10 mouse cellular contexts compared by ENCODE assay signal in the genomic region with DNA sequence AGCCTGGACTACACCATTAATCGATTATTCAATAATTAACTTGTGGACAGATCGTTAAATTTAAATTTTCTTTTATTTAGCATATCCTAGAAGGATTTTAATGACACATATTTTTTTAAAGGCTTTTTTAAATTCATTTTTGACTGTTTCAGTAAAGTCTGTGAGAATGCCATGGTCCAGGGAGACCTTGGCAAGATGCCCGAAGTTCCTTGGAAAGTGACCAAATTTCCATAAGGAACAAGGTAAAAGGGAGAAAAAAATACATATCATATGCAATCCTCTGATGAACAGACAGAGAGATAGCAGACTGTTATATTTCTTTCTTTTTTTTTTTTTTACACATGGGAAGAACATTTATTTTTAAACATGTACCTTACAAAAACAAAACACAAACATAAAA.
"Had no signal": no experiment of that assay in that cellular context is flagged by ENCODE, and none has a peak within 500 bp of the region (broad histone marks: within the 10 kb centered on the region; RNA-seq: fewer than 3 reads in every experiment).

No protein-coding gene starts in this region.

- DNase-seq: kidney, adult 8-10 months; kidney, postnatal 10 days; kidney, postnatal 36 days; layer of hippocampus, postnatal 36 days; liver, postnatal 0 days; lung, postnatal 14 days; lung, postnatal 4 days; midbrain, embryonic 14.5 days; thymus, adult 18-20 months; thymus, postnatal 36 days had no signal
